Mouse (Mus musculus) MEL (cell line): ENCODE measurements around the gene Tamm41.

Source experiments
- BHLHE40 ChIP-seq: IDR thresholded peaks from 2 replicates; pipeline ENCODE4 v1.6.1; 2012; ENCODE audit warnings: low read depth, mild to moderate bottlenecking, inconsistent platforms, low read length, improper control_type of control experiment, borderline replicate concordance
- CTCF ChIP-seq, 3 experiments: IDR thresholded peaks in 2 of 3; conservative IDR thresholded peaks in 1 of 3; 2 replicates each; pipeline ENCODE4 v1.5.1; 2011 to 2012; ENCODE audit warnings: low read length in 3 of 3, low read depth in 2 of 3, mild to moderate bottlenecking in 2 of 3, improper control_type of control experiment in 1 of 3, inconsistent platforms in 1 of 3, mixed read lengths in 1 of 3, moderate library complexity in 1 of 3; ENCODE audit not compliant: control insufficient read depth in 1 of 3, insufficient read depth in 1 of 3, poor library complexity in 1 of 3, severe bottlenecking in 1 of 3
- EP300 ChIP-seq, 2 experiments: IDR thresholded peaks; 2 replicates each; pipeline ENCODE4 v1.6.1; 2011; ENCODE audit warnings: improper control_type of control experiment in 2 of 2, low read length in 2 of 2, low read depth in 1 of 2, mild to moderate bottlenecking in 1 of 2
- JUND ChIP-seq: IDR thresholded peaks from 2 replicates; pipeline ENCODE4 v1.6.1; 2011; ENCODE audit warnings: low read depth, mild to moderate bottlenecking, improper control_type of control experiment, low read length
- MAZ ChIP-seq: IDR thresholded peaks from 2 replicates; pipeline ENCODE4 v1.6.1; 2012; ENCODE audit warnings: low read depth, mild to moderate bottlenecking, inconsistent platforms, low read length, improper control_type of control experiment
- MEF2A ChIP-seq: IDR thresholded peaks from 2 replicates; pipeline ENCODE4 v1.6.1; 2014; ENCODE audit warnings: low read depth, mild to moderate bottlenecking, inconsistent platforms, low read length, improper control_type of control experiment; ENCODE audit not compliant: poor library complexity, insufficient replicate concordance, severe bottlenecking; ENCODE audit errors: extremely low read depth
- POLR2A ChIP-seq, 2 experiments: IDR thresholded peaks; 2 replicates each; pipeline ENCODE4 v1.6.1; 2011 to 2012; ENCODE audit warnings: low read length in 2 of 2, mild to moderate bottlenecking in 2 of 2, control low read depth in 1 of 2, improper control_type of control experiment in 1 of 2, low read depth in 1 of 2, moderate library complexity in 1 of 2; ENCODE audit not compliant: control insufficient read depth in 1 of 2, insufficient read depth in 1 of 2, poor library complexity in 1 of 2
- POLR2AphosphoS2 ChIP-seq: IDR thresholded peaks from 2 replicates; pipeline ENCODE4 v1.6.1; 2011; ENCODE audit warnings: low read length, improper control_type of control experiment
- RAD21 ChIP-seq: IDR thresholded peaks from 2 replicates; pipeline ENCODE4 v1.6.1; 2011; ENCODE audit warnings: mild to moderate bottlenecking, low read depth, low read length, improper control_type of control experiment
- TAL1 ChIP-seq: IDR thresholded peaks from 2 replicates; pipeline ENCODE4 v1.6.1; 2012; ENCODE audit warnings: mild to moderate bottlenecking, inconsistent platforms, low read length, moderate library complexity, mixed read lengths
- TCF12 ChIP-seq: IDR thresholded peaks from 2 replicates; pipeline ENCODE4 v1.6.1; 2014; ENCODE audit warnings: low read depth, mild to moderate bottlenecking, inconsistent platforms, low read length, improper control_type of control experiment, moderate library complexity
- USF1 ChIP-seq: IDR thresholded peaks from 2 replicates; pipeline ENCODE4 v1.6.1; 2014; ENCODE audit warnings: low read depth, mild to moderate bottlenecking, inconsistent platforms, low read length, improper control_type of control experiment, moderate library complexity
- ZNF384 ChIP-seq: IDR thresholded peaks from 2 replicates; pipeline ENCODE4 v1.6.1; 2012; ENCODE audit warnings: low read depth, mild to moderate bottlenecking, inconsistent platforms, low read length, improper control_type of control experiment

DNA sequence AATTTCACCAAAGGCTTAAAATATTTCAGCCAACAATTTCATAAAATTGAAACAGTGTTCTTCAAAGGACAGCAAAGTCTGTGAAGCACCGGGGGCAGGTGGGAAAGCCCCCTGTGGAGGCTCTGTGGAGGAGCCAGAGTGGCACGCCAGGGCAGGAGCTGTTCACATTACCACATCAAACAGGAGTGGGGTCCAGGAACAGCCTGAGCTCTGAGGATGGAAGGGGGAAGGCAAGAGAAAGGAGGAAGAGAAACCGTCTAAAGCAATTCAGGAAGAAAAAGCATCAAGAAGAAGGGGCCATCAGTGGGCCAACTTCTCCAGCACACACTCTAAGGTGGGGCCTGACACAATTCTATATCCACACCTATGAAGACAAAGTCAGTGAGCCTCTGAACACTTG lies 31.6 kb downstream of the Tamm41 start:
- no peak for TF ChIP-seq CTCF (IDR thresholded peaks at IDR 0.05 in 2 of 3, conservative IDR thresholded peaks at IDR 0.05 in 1 of 3; ENCODE audit: control insufficient read depth in 1 of 3, insufficient read depth in 1 of 3, low read depth in 2 of 3, low read length in 3 of 3, poor library complexity in 1 of 3, severe bottlenecking in 1 of 3)
- TF ChIP-seq USF1: no peak
- TF ChIP-seq RAD21: no peak
- TF ChIP-seq MEF2A: no peak
- TF ChIP-seq POLR2AphosphoS2: no peak
- TF ChIP-seq TCF12: no peak
- no peak for TF ChIP-seq ZNF384
- no peak for TF ChIP-seq MAZ
- TF ChIP-seq POLR2A (IDR thresholded peaks at IDR 0.05; ENCODE audit: control insufficient read depth in 1 of 2, insufficient read depth in 1 of 2, low read depth in 1 of 2, low read length in 2 of 2, poor library complexity in 1 of 2): no peak
- TF ChIP-seq BHLHE40: no peak
- TF ChIP-seq JUND: no peak
- TF ChIP-seq TAL1: no peak
- TF ChIP-seq EP300 (IDR thresholded peaks at IDR 0.05; ENCODE audit: low read depth in 1 of 2, low read length in 2 of 2): no peak
